In the genomic region with DNA sequence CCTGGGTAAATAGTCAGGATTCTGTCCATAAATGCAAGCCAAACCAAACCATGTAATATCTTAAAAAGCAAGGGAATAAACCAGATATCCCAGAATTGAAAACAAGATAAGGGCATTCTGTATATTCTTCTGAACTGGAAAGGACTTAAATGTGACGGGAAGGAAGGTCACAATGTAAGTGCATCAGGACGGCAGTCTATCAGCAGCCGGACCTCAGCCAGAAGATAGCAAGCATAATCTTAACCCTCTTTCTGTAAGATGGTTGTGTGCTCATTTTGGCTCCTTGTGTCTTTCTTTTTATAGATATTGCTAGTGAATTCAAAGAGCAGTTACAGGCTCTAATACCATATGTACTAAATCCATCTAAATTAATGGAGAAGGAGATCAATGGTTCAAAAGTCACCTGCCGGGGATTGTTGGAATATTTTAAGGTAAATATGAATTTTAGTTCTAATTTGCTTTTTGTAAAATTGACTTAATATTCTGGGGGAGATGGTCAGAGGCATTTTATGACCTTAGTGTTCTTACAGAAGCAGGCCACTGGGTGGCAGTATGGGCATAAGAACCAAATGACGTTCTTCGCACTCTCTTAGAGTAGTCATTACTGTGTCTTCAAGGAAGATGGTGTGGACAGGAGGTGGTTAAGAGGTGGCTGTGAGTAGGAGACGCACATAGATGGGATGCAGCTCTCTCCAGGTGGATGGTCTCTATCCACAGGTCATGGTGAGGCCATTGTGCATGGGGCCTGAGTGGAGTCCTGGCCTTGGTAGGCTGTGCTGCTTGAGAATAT, we compare ENCODE assay signal across 8 mouse cellular contexts. TPM values are rescaled to one million over a fixed set of nuclear protein-coding genes. Genes with fewer than 3 reads are reported as not detected.
A peak's percentile ranks its signal among the peaks of the same experiment; 100 is the strongest.
DNase-seq lines count a peak whose midpoint lies in the region; ATAC-seq and TF ChIP-seq lines count a peak whose summit lies in the region.
"Had no signal": no experiment of that assay in that cellular context is flagged by ENCODE, and none has a peak within 500 bp of the region (broad histone marks: within the 10 kb centered on the region; RNA-seq: fewer than 3 reads in every experiment).

No protein-coding gene starts in this region.

- H3K27me3 ChIP-seq in forebrain, embryonic 10.5 days (ENCODE audit: poor library complexity, severe bottlenecking): no peaks in the 10 kb centered on the region
- H3K27me3 ChIP-seq in hindbrain, embryonic 11.5 days (ENCODE audit: control insufficient read depth, insufficient read depth, low read length): no peaks in the 10 kb centered on the region
- H3K27me3 ChIP-seq: liver, embryonic 15.5 days had no signal

- ATAC-seq in hindbrain, embryonic 11.5 days (ENCODE audit: low FRiP score): no peak

- H3K4me1 ChIP-seq in ES-E14 (ENCODE audit: control insufficient read depth in 2 of 2, insufficient read depth in 2 of 2, low read length in 2 of 2, poor library complexity in 1 of 2): no peaks in the 10 kb centered on the region
- no peaks in the 10 kb centered on the region for H3K4me1 ChIP-seq in forebrain, embryonic 10.5 days
- H3K4me1 ChIP-seq in hindbrain, embryonic 11.5 days (replicated peaks; ENCODE audit: control insufficient read depth, insufficient read depth, low read length): no peaks in the 10 kb centered on the region
- H3K4me1 ChIP-seq: liver, embryonic 15.5 days had no signal

- in situ Hi-C loops in ES-E14 (cut with MboI; ENCODE audit: low sequenced_read_pairs in 2 of 2, unreplicated experiment in 2 of 2): no loop called here

- no peak overlapping the region for H3K27ac ChIP-seq in ES-E14 (ENCODE audit: insufficient read depth, low read depth, low read length, poor library complexity, severe bottlenecking)
- no peak overlapping the region for H3K27ac ChIP-seq in forebrain, embryonic 10.5 days
- no peak overlapping the region for H3K27ac ChIP-seq in hindbrain, embryonic 11.5 days (ENCODE audit: low read depth, low read length)
- H3K27ac ChIP-seq: liver, embryonic 15.5 days had no signal

- H3K4me2 ChIP-seq in hindbrain, embryonic 11.5 days (replicated peaks; ENCODE audit: low read depth, low read length): no peak overlapping the region
- H3K4me2 ChIP-seq: liver, embryonic 15.5 days had no signal

- no peak overlapping the region for H3K4me3 ChIP-seq in ES-E14 (ENCODE audit: insufficient read depth in 1 of 2, low read depth in 1 of 2, low read length in 2 of 2, poor library complexity in 1 of 2, severe bottlenecking in 1 of 2)
- H3K4me3 ChIP-seq in forebrain, embryonic 10.5 days: no peak overlapping the region
- no peak overlapping the region for H3K4me3 ChIP-seq in hindbrain, embryonic 11.5 days (ENCODE audit: low read depth, low read length)
- H3K4me3 ChIP-seq: liver, embryonic 15.5 days had no signal

- 59% methylated on average over 7 of the region's 7 CpGs for WGBS in forebrain, embryonic 10.5 days
- WGBS in hindbrain, embryonic 11.5 days: 64% methylated on average over 7 of the region's 7 CpGs

- no peak overlapping the region for H3K9ac ChIP-seq in ES-E14 (ENCODE audit: insufficient read depth, low read depth, low read length, poor library complexity, severe bottlenecking)
- no peak overlapping the region for H3K9ac ChIP-seq in hindbrain, embryonic 11.5 days (ENCODE audit: low read depth, low read length)
- H3K9ac ChIP-seq: liver, embryonic 15.5 days had no signal

- DNase-seq in ES-E14 (ENCODE audit: low read depth, low spot score): peak; percentile 51
- DNase-seq in brain, adult 2 months (ENCODE audit: low read depth, low spot score): peak; percentile 78
- peak; percentile 41 for DNase-seq in forebrain, embryonic 10.5 days (ENCODE audit: extremely low spot score, low spot score)
- peak; percentile 77 for DNase-seq in hindbrain, embryonic 11.5 days (ENCODE audit: low spot score)
- peak; percentile 70 to 74 for DNase-seq in layer of hippocampus, postnatal 10 days (ENCODE audit: low spot score in 2 of 2)
- DNase-seq in lung, postnatal 10 days: peak; percentile 75
- DNase-seq in retina, postnatal 7 days (ENCODE audit: low read depth, low spot score): peak; percentile 43

- H3K36me3 ChIP-seq in ES-E14 (ENCODE audit: control insufficient read depth, insufficient read depth, low read length, poor library complexity, severe bottlenecking): peaks cover 7% of the 10 kb centered on the region
- H3K36me3 ChIP-seq in forebrain, embryonic 10.5 days (replicated peaks): peaks cover 44% of the 10 kb centered on the region
- no peaks in the 10 kb centered on the region for H3K36me3 ChIP-seq in hindbrain, embryonic 11.5 days (ENCODE audit: control insufficient read depth, insufficient read depth, low read length)

- no peaks in the 10 kb centered on the region for H3K9me3 ChIP-seq in ES-E14 (ENCODE audit: control insufficient read depth, insufficient read depth, low read depth, low read length)
- no peaks in the 10 kb centered on the region for H3K9me3 ChIP-seq in forebrain, embryonic 10.5 days
- no peaks in the 10 kb centered on the region for H3K9me3 ChIP-seq in hindbrain, embryonic 11.5 days (ENCODE audit: control insufficient read depth, low read length)
- H3K9me3 ChIP-seq: liver, embryonic 15.5 days had no signal

TF ChIP-seq in ES-E14, 5 proteins besides CTCF, POLR2A, EP300 and RAD21:
- peak; percentile 98 for TF ChIP-seq ZC3H11A (IDR thresholded peaks at IDR 0.05; ENCODE audit: borderline replicate concordance, low read depth, low read length)
- TF ChIP-seq ZNF384 (IDR thresholded peaks at IDR 0.05; ENCODE audit: low read depth, low read length): no peak
TF ChIP-seq in ES-E14: peak in this region for 1.

RNA-seq across cellular contexts. Expression of gene Pla2g16, which starts 28.4 kb away (rescaled TPM):
- 8.3 and 10.3 TPM in 2 replicates for total RNA-seq in ES-E14 (2012; rRNA removed)
- 5.7 and 6.9 TPM in 2 replicates for polyA plus RNA-seq in forebrain, embryonic 10.5 days (2016; fragmentation: Nextera tagmentation; extraction: Ambion mirVana)
- 2.7 and 4.4 TPM in 2 replicates for polyA plus RNA-seq in hindbrain, embryonic 11.5 days (2014; fragmentation: Nextera tagmentation; extraction: Ambion mirVana)
- total RNA-seq in layer of hippocampus, postnatal 10 days (2021): 10 to 100 TPM; 10.1 to 13.5 TPM

RNA-seq across cellular contexts. Expression of gene Atl3, which starts 35.0 kb away (rescaled TPM):
- 24.9 and 26.6 TPM in 2 replicates for total RNA-seq in ES-E14 (2012; rRNA removed)
- polyA plus RNA-seq in forebrain, embryonic 10.5 days (2016; fragmentation: Nextera tagmentation; extraction: Ambion mirVana): 7.3 and 7.8 TPM in 2 replicates
- 8.4 and 9.4 TPM in 2 replicates for polyA plus RNA-seq in hindbrain, embryonic 11.5 days (2014; fragmentation: Nextera tagmentation; extraction: Ambion mirVana)
- 10 to 100 TPM; 21.8 to 22.4 TPM for total RNA-seq in layer of hippocampus, postnatal 10 days (2021)

RNA-seq across cellular contexts. Expression of gene Rtn3, which starts 45.8 kb away (rescaled TPM):
- total RNA-seq in ES-E14 (2012; rRNA removed): 70.5 and 78.6 TPM in 2 replicates
- polyA plus RNA-seq in forebrain, embryonic 10.5 days (2016; fragmentation: Nextera tagmentation; extraction: Ambion mirVana): 237 and 242 TPM in 2 replicates
- polyA plus RNA-seq in hindbrain, embryonic 11.5 days (2014; fragmentation: Nextera tagmentation; extraction: Ambion mirVana): 300 and 304 TPM in 2 replicates
- total RNA-seq in layer of hippocampus, postnatal 10 days (2021): 100 to 1,000 TPM; 769 to 828 TPM
